Mouse (Mus musculus): ENCODE data around the gene Tex26.

Gene Tex26

GRCm38 (mm10) chr5:149490275-149490674, 50.8 kb downstream of the Tex26 start:
- no peak for DNase-seq

- no peak for DNase-seq
Measured at GRCm38 (mm10) chr5:149495655-149496054, 56.2 kb downstream of the Tex26 start.

GRCm38 (mm10) chr5:149496401-149497066, 57.1 kb downstream of the Tex26 start:
- DNase-seq: no peak

- DNase-seq: no peak
Measured at GRCm38 (mm10) chr5:149499936-149500335, 60.5 kb downstream of the Tex26 start.

- no peak for DNase-seq
Measured at GRCm38 (mm10) chr5:149503423-149504175, 64.1 kb downstream of the Tex26 start.

GRCm38 (mm10) chr5:149504985-149505384, 65.5 kb downstream of the Tex26 start:
- no peak for DNase-seq

- DNase-seq: no peak
Measured at GRCm38 (mm10) chr5:149506033-149506432, 66.6 kb downstream of the Tex26 start.

GRCm38 (mm10) chr5:149508094-149509029, 68.9 kb downstream of the Tex26 start:
- DNase-seq: no peak

- no peak for DNase-seq
Measured at GRCm38 (mm10) chr5:149510323-149510722, 70.9 kb downstream of the Tex26 start.

- no peak for DNase-seq
Measured at GRCm38 (mm10) chr5:149512695-149513094, 73.2 kb downstream of the Tex26 start.

GRCm38 (mm10) chr5:149513438-149514086, 74.1 kb downstream of the Tex26 start:
- no peak for DNase-seq

GRCm38 (mm10) chr5:149514087-149514671, 74.7 kb downstream of the Tex26 start:
- no peak for DNase-seq

- no peak for DNase-seq
Measured at GRCm38 (mm10) chr5:149514890-149515289, 75.4 kb downstream of the Tex26 start.

- DNase-seq: no peak
Measured at GRCm38 (mm10) chr5:149517116-149517515, 77.7 kb downstream of the Tex26 start.

All from cerebellum, adult 8-10 months (tissue).